Mouse (Mus musculus) CD4-positive, CD25-positive, alpha-beta regulatory T cell, adult 4 months (primary cell): Measurements from ENCODE around the gene Slamf6. TPM values are rescaled to one million over a fixed set of nuclear protein-coding genes. Genes with fewer than 3 reads are reported as not detected.
"Not testable (repeated sequence)": the region's sequence is repeated elsewhere in the genome, so short reads cannot be mapped to it uniquely, and the experiment has no call there.

ENCODE experiments used
- ATAC-seq: one replicate; pipeline ENCODE4 v1.8.0; 2017
- polyA plus RNA-seq, 2 experiments: library from polyadenylated mRNA; unstranded; fragments of 100-300 nt; shearing (Covaris generic); gene quantifications; one replicate each; pipeline ENCODE4 v1.2.1; 2017

Gene Slamf6
- polyA plus RNA-seq, 2 experiments from 2014 or later, result 266 to 302 TPM

DNA sequence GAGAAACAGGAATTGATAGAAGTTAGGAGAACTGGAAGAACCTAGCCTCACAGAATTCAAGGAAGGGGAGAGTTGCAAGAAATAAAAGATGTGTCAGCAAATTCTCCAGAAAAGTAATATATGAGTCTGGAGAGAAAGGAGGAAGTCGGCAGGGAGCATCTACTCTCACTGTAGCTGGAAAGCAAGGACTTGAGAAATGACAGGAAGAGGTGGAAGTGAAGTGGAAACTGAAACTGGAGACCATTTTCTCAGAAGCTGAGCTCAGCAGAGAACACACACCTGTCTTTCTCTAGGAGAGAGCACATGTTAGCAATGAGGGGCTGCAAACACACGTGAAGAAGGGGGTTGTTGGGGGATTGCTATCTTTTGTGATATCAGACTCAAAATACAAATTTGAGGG is 40.1 kb downstream of the Slamf6 start:
- ATAC-seq, result peak; percentile 50

DNA sequence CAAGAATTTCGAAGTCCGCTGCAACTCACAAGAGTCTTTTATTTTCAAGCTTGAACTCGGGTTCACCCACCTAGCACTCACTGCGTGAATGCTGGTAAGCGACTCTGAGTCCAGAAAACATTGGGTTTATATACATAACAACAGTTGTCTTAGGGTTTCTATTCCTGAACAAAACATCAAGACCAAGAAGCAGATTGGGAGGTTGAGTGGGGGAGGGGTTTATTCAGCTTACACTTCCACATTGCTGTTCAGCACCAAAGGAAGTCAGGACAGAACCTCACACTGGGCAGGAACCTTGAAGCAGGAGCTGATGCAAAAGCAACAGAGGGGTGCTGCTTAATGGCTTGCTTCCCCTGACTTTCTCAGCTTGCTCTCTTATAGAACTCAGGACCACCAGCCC is 43.4 kb downstream of the Slamf6 start:
- ATAC-seq, result no peak

DNA sequence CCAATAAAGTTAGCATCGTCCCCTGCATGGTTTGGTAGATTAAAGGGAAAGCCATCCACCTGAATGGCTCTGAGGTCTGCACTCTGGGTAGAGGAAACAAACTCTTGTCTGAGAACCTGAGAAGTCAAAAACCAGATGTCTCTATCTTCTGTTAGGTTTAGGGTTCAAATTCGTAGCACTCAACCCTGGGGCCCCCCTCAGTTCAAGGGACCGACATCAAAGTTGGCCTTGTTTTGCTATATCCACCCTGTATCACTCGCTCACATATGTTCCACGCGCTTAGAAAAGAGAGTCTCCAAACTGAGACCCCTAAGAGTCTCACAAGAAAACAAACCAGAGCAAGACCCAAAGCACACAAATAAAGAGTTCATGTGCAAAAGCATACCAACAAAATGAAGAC is 44.4 kb downstream of the Slamf6 start:
- no peak for ATAC-seq

DNA sequence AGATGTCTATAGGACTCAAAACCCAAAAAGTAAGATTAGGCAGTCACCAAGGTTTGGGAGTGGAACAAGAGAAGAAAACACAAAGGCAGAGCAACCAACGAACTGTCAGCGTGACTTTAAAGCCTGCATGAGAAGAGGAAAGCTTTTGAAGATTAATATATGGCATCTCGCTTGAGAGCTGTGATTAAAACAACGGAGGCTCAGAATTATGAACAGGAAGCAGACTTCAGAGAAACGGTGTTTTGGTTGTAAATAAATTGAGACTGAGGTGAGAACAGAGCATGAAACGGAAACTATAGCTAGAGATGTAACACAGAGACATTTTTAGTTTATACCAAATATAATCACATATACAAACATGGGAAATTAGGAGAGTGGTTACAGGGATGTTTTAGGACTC is 46.3 kb downstream of the Slamf6 start:
- ATAC-seq, result peak; percentile 81

DNA sequence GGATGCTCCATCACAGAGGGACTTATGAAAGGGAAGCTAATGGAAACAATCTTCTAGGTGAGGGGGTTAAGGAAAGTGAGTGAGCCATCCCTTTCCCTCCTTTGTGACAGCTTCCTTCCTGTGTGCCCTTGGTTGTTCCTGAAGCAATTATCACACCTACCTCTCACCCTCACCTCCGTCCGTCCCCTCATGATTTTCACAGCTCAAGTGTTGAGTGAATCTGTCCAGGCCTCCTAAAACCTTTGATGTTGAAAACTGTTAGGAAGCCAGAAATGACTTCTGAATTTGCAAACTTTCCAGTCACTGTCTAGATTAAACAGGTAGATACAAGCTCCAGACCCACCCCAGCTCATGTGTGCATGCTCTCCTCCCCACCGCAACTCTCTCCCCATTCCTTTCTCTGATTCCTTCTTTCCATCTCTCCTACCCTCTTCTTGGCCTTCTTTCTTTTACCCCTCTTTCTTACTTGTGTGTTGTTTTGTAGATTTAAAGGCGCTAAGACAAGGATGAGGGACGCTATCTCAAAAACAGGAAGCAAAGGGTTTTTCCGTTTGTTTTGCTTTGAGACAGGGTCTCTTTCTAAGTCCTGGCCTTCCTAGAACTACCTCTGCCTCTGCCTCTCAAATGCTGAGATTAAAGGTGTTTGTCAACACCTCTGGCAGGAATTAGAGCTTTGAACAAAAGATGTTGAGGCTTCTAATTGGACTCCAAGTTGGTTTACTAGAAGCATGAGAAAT is 48.9 kb downstream of the Slamf6 start:
- ATAC-seq, result peak; percentile 49

DNA sequence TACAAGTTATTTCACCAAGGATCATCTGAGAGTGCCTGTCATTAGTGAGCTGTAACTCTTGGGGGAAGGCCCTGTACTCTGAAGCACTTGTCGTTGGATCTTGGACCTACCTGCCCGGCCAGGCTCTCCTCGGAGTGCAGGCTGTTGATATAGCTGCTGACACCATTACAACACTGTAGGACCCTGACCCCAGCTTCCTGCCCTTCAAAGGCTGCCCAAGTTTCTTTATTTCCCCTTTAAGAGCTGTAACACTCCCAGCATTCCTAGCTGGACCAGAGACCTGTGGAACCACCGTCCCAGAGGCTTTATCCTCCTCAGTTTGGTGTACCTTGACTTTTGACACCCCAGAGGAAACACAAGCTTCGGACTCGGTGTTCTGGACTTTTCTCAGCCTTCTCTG is 51.9 kb downstream of the Slamf6 start:
- no peak for ATAC-seq

DNA sequence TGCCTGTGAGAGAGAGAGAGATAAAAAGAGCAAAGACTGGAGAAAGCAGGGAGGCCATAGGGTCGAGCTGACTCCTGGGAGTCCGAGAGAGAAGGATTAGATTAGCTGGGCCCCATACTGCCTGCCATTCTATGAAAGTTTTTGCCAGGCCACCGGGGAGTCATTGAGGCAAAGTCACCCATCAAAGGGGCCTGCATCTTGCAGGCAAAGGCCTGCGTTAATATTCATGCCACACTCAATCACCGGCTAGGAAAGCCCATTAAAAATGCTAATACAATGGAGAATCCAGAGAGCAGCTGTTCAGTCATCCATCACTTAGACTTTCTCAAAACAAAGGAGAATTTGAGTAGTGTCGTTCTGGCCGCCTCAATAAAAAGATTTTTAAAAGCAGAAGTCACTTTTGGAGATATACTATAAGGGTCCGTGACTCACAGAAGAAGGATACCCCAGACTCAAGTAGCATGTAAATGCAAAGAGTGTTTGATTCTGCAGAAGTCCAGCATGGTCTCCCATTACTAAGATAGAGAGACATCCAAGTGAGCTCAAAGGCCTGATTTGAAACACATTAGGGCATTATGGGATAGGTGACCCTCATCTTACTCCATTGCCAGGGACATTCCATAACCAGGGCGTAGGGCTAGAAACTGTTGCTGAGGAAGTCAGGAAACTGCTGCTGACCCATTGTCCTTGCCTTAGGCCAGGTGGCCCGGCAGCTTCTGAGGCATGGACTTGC is 53.7 kb downstream of the Slamf6 start:
- ATAC-seq, result no peak

DNA sequence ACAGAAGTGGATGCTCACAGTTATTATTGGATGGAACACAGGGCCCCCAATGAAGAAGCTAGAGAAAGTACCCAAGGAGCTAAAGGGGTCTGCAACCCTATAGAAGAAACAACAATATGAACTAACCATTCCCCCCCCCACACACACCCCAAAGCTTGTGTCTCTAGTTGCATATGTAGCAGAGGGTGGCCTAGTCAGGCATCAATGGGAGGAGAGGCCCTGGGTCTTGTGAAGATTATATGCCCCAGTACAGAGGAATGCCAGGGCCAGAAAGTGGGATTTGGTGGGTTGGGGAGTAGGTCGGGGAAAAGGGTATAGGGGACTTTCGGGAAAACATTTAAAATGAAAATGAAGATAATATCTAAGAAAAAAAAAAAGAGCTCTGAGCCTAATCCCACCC is 57.0 kb downstream of the Slamf6 start:
- not testable (repeated sequence) for ATAC-seq

DNA sequence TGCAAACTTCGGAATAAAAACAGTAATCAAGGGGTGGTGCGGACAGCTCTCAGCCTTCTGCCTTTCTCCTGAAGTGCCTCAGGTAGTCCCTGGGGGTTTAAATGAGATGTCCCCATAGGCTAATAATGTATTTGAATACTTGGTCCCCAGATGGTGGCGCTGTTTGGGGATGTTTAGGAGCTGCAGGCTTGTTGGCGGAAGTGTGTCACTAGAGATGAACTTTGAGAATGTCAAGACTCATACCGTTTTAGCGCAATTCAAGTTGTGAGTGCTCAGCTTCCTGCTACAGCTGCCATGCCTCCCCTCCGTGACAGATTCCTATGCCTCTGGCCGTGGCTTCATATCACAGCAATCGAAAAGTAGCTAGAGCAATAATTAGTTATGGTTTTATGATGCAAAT is 58.1 kb downstream of the Slamf6 start:
- peak; percentile 77 for ATAC-seq

DNA sequence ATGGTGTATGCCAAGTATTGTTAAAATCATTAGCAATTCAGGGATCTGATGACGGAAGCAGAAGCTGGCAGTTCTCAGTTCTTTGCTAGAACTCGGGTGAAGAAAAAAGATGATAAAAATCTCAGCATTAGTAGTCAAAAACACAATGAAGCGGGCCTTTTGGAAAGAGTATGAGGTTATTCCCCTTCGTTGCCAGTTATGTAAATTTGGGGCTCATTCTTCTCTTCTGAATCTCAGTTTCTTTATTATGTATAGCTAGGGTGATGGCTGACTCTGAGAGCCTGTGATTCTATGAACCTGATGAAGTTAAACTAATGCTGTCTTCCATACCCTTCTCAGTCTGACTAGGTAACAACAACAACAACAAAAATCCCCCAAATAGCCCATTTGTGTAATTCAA is 58.5 kb downstream of the Slamf6 start:
- ATAC-seq, result peak; percentile 89

DNA sequence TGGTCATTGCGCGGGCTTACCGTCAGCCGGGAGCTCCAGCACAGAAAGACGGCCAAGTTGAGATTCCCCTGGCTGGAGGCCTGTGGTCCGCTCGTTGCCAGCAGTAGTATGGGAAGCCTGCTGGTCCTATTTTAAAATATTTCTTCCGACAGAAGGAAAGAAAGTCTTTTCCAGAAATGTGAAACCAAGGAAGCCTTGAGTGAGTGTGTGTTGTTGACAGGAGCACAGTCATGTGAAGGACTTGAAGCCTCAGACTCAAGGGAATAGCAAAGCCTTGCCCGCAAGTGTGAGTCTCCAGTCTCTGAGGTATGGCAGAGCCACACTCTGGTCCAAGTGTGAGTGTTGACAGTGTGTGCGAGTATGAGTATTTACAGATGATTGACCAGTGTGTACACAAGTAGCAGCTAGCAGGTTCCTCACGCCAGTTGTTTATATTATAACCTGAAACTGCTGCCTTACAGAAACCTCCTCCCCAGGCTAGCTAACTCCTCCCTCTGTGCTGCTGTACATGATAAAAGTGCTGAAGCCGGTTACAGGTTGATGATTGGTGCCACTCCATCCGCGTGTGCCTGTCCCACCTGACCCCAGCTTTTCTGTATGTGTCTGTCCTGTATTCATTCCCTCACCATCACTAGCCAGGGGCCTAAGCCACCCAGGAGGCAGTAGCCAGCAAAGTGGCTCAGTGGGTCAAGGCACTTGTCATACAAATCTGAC is 59.7 kb downstream of the Slamf6 start:
- no peak for ATAC-seq

DNA sequence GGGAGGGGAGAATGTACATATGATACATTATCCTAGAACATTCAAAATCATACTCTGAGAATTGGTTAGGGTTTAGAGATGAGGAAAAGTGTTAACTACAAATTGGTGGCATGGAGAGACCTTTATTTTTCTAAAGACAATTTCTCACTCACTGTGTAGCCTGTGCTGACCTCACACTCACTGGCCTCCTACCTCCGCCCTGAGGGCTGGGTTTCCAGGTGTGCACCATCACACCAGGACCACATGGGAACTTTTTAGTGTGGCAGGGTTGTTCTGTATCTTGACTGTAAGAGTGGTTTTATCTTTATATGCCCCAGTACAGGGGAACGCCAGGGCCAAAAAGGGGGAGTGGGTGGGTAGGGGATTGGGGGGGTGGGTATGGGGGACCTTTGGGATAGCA is 60.6 kb downstream of the Slamf6 start:
- ATAC-seq, result no peak

DNA sequence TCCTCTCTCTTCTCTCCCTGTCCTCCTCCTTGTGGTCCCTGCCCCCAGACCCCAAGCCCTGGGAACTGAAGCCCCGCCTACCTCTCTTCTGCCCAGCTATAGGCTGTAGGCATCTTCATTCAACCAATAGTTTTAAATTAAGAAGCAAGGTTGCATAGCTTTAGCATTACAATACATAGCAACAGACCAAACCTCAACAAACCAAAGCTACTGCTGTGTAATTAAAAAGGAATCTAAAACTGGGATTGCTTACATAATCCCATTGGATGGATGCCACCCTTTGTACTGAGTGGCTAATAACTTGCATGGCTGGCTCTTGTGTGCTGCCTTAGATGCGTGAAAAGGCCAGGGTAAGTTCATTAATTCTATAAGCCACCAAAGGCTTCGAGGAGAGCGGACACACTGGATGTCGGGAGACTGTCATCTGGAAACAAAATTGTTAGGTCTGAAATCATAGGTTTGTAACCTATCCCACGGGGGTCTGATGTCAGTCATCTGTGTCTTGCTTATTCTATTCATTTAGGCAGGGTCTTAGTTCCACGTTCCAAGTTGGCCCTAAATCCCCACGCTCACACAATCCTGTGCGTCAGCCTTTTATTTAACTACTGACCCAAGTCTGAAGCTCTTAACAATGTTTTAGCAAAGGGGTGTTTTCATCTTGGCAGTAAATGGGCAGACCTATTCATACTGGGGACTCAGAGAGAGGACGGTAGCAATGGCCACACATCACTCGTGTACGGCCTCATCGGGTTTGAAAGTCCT is 62.8 kb downstream of the Slamf6 start:
- ATAC-seq, result no peak

DNA sequence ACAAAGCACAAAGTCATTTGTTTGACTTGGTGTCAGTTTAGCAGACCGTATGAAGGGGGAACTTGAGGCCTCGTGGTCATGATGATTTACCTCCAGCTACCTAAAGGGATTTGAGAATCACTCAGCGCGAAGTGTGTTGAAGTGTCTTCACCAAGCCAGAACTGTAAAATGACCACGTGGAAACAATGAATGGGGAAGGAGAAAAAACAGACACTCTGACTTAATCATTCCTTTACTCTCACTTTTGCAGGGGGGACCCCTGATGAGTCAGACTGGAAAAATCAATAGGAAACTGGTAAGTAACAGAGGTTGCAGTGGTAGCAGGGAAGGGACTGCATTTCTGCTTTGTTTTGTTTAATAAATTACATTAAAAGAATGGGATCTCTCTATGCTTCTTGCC is 64.9 kb downstream of the Slamf6 start:
- peak; percentile 60 for ATAC-seq

DNA sequence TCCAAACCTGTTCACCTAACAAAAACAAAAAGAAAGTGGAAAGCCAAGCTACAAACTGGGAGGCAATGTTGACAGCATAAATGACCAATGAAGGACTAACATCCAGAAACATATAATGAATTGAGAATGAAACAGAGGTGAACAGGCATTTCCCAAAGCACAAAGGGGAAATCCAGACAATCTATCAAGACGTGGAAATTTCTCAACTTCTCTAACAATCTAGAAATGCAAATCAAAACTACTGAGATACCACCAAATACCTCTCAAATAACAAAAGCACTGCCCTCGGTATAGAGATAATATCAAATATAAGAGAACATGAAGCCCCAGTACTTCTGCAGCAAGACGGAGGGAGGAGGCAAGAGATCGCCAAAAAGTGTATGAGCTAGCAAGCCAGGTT is 65.4 kb downstream of the Slamf6 start:
- peak; percentile 24 for ATAC-seq

DNA sequence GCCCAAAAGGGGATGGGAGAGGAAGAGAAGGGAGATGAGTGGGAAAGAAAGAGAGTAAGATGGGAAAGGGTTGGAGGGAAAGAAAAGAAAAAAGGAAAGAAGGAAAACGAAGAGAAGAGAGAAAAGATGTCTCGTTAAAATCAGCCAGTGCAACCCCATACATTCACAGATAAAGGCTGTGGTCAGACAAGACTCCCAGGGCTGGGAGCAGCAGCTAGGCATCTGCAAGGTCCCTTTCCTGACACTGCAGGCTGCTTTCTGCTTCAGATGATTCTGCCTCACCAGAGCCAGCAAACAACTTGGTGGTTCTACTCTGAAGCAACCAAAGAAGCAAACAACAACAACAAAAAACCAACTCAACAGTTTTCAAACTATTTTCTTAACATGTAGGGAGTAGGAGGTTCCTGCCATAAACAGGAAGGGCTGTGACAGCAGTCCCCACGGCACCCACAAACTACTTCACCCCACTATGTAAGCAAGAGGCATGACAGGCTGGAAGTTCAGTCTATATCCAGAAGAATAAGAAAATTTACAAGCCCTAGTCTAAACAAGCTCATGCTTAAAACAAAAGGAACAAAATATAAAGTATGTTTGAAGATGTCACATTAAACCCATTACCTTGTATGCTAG is 66.2 kb downstream of the Slamf6 start:
- peak; percentile 71 for ATAC-seq

DNA sequence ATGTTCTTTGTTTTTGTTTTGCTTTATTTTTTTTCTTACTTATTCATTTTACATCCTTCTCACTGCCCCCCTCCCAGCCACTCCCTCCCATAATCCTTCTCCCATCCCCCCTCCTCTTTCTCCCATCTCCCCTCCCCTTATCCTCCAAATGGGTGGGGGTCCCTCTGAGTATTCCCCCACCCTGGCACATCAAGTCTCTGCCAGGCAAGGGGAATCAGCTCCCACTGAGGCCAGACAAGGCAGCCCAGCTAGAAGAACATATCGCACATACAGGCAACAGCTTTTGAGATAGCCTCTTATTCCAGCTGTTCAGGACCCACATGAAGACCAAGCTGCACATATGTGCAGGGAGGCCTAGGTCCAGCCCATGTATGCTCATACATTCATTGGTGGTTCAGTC is 66.8 kb downstream of the Slamf6 start:
- no peak for ATAC-seq

DNA sequence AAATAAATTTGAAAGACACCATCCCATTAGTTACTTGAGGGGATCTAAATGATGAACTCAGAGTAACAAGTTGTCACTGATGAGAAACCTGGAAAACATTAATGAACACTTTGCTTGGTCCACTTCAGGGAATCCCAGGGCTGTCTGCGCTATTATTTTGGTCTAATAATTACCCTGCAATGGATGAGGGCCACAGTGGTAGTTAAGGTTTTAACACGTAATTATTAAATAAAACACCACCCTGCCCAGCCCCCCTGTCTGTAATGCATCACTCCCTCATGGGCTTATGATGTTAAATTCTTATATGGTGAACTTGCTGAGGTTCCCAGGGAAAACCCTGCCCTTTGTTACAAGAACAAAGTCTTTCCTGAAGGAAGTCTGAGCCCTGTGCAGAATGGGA is 74.6 kb downstream of the Slamf6 start:
- ATAC-seq, result no peak

DNA sequence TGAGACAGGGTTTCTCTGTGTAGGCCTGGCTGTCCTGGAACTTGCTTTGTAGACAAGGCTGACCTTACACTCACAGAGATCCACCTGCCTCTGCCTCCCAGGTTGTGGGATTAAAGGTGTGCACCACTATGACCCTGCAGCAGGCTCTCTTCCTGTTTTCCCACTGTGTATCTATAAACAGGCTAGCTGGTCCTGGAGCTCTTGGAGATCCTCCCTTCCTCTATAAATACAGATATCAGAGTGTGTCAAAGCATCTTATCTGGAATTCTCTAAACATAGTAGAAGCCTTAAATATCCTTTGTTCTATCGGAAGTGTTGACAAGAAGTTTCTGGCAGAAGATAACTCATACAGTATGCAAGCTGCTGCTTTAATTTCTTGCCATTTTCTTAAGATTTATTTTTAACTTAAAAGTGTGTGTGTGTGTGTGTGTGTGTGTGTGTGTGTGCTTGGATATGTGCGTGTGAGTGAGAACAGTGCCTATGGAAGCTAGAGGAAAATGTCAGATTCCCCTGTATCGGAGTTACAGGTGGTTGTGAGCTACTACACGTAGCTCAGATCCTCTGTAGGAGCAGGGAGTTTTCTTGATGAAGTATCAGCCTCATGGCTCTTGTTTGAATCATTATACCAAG is 75.7 kb downstream of the Slamf6 start:
- ATAC-seq, result no peak

DNA sequence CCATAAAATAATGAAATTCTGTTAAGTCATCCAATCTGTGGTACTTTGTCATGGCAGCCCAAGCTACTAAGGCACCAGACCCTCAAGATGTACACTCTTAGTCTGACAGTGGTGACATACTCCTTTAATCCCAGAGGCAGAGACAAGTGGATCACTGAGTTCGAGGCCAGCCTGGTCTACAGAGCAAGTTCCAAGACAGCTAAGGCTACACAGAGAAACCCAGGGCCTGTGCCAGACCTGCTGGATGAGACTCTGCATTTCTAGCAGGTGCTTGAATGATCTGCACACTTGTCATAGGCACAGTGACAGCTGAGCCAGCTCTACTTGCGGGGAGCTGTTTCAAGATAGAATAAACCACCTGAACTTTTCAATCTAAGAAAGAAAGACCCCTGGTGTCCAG is 77.2 kb downstream of the Slamf6 start:
- no peak for ATAC-seq

DNA sequence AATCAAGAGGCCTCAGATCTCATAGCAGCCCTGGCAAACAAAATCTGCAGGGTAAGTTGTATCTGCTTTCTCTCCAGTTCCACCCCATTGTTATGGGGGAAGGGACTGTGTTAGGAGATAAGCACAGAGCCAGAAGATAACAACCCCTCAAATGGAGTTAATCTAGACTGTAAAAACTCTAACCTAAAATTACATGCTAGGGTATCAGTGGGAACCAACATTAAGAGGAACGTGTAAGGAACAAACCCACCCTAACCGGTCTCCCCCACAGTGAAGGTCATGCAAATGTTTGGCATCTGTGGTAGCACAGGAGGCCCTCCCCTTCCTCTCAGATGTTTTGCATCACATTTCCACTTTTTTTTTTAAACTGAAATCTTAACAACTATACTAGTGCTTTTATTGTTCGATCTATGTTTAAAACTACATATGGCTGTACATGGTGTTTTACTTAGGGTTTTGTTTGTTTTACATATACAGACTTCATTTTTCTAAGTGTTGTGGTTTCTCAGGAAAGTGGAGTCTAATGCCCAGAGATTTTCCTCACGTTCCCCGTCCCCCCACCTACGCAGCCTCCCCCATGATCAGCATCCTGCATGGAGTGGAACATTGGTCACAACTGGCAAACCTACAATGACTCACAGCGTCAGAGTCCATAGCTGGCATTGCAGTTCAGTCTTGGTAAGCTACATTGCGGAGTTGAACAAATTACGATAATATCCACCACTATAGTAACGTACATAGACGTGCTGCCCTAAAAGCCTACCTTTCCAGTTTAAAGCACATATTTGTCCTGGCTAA is 77.8 kb downstream of the Slamf6 start:
- no peak for ATAC-seq
